Mouse (Mus musculus) forebrain, embryonic 16.5 days (tissue): ENCODE measurements around the gene St6galnac4. TPM values are rescaled to one million over a fixed set of nuclear protein-coding genes. Genes with fewer than 3 reads are reported as not detected.

Experiments
- ATAC-seq: fragments of 200-750 bp; cut with Nextera tagmentation; 2 replicates; pipeline ENCODE4 v1.8.0; 2017; ENCODE audit warnings: mild to moderate bottlenecking, moderate library complexity
- H3K27ac ChIP-seq: fragments of 300-500 bp; sonication (generic); 2 replicates; pipeline ENCODE4 v1.5.1; 2014; ENCODE audit warnings: low read length, control low read depth
- H3K27me3 ChIP-seq: fragments of 300-500 bp; sonication (generic); replicated peaks from 2 replicates; pipeline ENCODE4 v1.6.1; 2014; ENCODE audit warnings: low read length; ENCODE audit not compliant: control insufficient read depth, insufficient read depth
- H3K36me3 ChIP-seq: fragments of 300-500 bp; sonication (generic); 2 replicates; pipeline ENCODE4 v1.6.1; 2014; ENCODE audit not compliant: control insufficient read depth, insufficient read depth
- H3K4me1 ChIP-seq: fragments of 300-500 bp; sonication (generic); replicated peaks from 2 replicates; pipeline ENCODE4 v1.6.1; 2014; ENCODE audit warnings: low read length; ENCODE audit not compliant: control insufficient read depth, insufficient read depth
- H3K4me2 ChIP-seq: fragments of 300-500 bp; sonication (generic); 2 replicates; pipeline ENCODE4 v1.6.1; 2014; ENCODE audit warnings: mild to moderate bottlenecking, low read length, control low read depth
- H3K4me3 ChIP-seq: fragments of 300-500 bp; sonication (generic); replicated peaks from 2 replicates; pipeline ENCODE4 v1.5.1; 2014; ENCODE audit warnings: mild to moderate bottlenecking, low read length, control low read depth
- H3K9ac ChIP-seq: fragments of 300-500 bp; sonication (generic); replicated peaks from 2 replicates; pipeline ENCODE4 v1.6.1; 2014; ENCODE audit warnings: low read depth, low read length, control low read depth
- H3K9me3 ChIP-seq: fragments of 300-500 bp; sonication (generic); 2 replicates; pipeline ENCODE4 v1.6.1; 2016; ENCODE audit warnings: low read length; ENCODE audit not compliant: control insufficient read depth
- WGBS: fragments of 180-500 bp; shearing (Covaris S2); extraction: QIAGEN DNeasy Blood & Tissue Kit; methylation state at CpG from one replicate; pipeline ENCODE4 v1.1.7; 2014; 5-methylcytosine and 5-hydroxymethylcytosine counted together
- polyA plus RNA-seq: library from polyadenylated mRNA; unstranded; fragments of >200 nt; fragmentation: Nextera tagmentation; extraction: Ambion mirVana; gene quantifications from 2 replicates; pipeline ENCODE4 v1.2.1, GENCODE M21; 2015

Gene St6galnac4
- polyA plus RNA-seq, 1 experiment from 2014 or later: 29.6 TPM

DNA sequence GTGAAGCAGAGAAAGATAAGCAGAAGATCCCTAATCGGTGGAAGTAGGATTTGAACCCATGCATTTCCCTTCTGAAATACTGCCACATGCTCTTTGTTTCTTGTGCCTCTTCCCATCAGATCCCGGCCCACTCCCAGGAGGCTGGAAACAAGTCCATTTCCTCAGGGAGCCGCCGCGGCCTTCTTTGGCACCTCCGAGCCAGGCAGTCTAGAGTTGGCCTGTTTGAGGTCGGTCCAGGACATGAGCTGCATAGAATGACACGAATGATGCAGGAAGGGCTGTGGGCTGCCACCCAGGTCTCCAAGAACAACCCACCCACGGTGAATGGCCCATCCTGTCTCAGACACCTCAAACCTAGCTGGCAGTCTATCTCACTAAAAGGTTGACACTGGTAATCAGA is 10.4 kb upstream of the St6galnac4 start:
- H3K4me1 ChIP-seq: peaks cover 14% of the 10 kb centered on the region
- 87% methylated on average over 9 of the region's 9 CpGs for WGBS
- H3K4me2 ChIP-seq: no peak overlapping the region
- H3K27me3 ChIP-seq: peaks cover 8% of the 10 kb centered on the region; the same call in 1 of the 2 replicates
- H3K9ac ChIP-seq: no peak overlapping the region
- no peak overlapping the region for H3K4me3 ChIP-seq
- H3K27ac ChIP-seq: no peak overlapping the region
- no peak for ATAC-seq
- H3K9me3 ChIP-seq: no peaks in the 10 kb centered on the region
- H3K36me3 ChIP-seq: no peaks in the 10 kb centered on the region

DNA sequence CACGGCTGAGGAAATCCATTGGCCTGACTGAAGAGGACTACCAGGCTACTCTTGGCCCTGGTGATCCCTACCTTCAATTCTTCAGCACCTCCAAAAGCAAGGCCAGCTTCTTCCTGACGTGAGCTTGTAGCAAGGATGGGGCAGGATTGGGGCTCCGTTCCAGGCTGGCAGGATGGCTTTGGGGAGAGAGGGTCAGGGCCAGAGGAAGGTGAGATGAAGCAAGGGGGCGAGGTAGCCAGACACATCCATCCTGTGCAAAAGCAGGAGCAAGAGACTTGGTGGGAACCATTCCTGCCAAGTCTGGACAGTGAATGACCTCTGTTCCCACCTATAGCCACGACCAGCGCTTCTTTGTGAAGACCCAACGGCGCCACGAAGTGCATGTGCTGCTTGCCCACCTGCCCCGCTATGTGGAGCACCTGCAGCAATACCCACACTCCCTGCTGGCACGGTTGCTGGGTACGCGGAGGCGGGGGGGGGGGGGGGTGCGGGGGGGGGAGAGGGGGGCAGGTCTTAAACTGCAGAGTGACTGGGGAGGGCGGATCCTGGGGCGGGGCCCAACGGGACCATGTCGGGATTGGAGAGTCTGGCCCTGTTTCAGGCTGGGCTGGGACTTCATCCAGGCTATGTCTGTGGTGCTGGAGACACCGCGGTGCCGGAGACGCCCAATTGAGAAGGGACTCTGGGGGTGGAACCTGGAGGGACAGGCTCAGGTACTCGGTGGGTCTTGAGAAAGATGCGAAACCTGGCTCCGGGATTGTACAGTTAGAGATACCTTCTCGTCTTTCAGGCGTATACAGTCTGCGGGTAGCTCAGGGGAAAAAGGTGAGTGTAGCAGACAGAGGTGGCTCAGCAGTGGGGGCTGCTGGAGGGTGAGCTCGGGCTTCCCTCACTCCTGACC is 8.5 kb upstream of the St6galnac4 start:
- WGBS: 42% methylated on average over 25 of the region's 30 CpGs
- H3K9me3 ChIP-seq: no peaks in the 10 kb centered on the region
- ATAC-seq: no peak

DNA sequence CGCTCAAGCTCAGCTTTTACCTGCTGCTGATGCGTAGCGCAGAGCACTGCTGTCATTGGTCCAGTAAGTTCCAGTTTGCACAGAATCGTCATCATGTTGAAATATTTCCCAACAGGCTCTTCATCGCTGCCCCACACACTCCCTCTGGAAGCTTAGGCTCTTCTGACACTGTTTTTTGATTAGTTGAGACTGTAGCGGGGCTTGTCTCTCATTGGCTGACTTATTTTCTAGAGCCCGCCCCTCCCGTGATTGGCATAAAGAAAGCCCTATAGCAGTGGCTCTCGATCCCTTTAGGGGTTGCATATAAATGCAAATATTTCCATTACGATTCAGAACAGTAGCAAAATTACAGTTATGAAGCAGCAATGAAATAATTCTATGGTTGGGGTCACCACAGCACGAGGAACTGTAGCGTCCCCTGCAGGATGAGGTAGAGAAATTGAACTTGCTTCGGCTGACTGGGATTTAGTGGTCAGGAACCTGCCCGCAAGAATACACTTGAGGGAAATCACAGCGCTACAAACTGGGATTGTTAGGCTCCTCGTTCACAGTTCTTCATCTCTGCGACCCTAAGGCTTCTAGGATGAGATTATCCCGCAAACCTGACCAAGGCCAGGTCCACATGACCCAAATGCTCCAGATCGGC is 5.3 kb upstream of the St6galnac4 start:
- Histone ChIP-seq H3K4me1 (peaks cover 7% of the 10 kb centered on the region), H3K27ac (no peak overlapping the region), H3K27me3 (peaks cover 8% of the 10 kb centered on the region; the same call in 1 of the 2 replicates), H3K9me3 (no peaks in the 10 kb centered on the region), H3K4me3 (peak overlapping the region; percentile 18; the same call in 1 of the 2 replicates), H3K36me3 (no peaks in the 10 kb centered on the region), H3K9ac (no peak overlapping the region), H3K4me2 (peak overlapping the region; percentile 9; the same call in 1 of the 2 replicates)
- ATAC-seq: peak; percentile 81
- WGBS: 37% methylated on average over 19 of the region's 19 CpGs

More for the DNA sequence above, 8.5 kb upstream of the St6galnac4 start:
- peaks cover 11% of the 10 kb centered on the region for H3K4me1 ChIP-seq
- H3K27me3 ChIP-seq: peaks cover 8% of the 10 kb centered on the region; the same call in 1 of the 2 replicates
- no peak overlapping the region for H3K4me2 ChIP-seq
- H3K9ac ChIP-seq: no peak overlapping the region
- no peak overlapping the region for H3K4me3 ChIP-seq
- no peaks in the 10 kb centered on the region for H3K36me3 ChIP-seq
- H3K27ac ChIP-seq: no peak overlapping the region

DNA sequence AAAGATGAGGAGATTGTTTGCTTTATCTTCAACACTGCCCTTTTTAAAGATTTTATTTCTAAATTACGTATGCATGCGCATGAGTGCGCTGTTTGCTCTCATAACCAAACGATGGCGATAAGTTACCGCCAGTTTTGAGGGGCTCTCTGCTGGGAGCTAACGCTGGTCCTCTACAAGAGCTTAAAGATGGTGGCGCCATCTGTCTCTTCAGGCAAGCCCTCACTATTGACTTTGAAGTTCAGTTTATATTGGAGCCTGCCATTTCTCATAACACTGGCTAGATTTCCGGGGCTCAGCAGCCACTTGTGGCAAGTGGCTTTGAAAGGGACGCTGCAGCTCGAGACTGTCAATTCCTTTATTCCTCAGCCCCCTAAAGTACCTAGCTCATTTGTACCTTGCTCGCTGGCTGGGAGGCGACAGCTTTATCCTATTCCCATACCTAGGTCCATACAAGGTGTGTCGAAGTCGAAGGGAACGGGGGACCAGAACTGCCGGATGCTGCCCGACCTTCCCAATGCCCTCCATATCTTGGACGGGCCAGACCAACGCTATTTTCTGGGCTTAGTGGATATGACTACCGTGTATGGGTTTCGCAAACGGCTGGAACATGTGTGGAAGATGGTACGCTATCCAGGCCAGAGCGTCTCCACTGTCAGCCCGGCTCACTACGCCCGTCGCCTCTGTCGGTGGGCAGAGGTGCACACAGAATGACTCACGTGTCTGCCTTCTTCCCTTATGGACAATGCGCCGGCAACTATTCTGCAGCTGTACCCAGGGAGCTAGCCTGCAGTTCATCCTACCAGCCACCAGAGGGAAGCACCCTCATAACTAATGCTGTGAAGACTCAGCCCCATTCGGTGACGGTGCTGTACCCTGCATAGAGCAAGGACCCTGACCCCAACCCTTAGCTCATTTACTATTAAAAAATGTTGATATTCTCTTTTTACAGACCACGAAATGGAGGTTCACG is 3.8 kb upstream of the St6galnac4 start:
- peak overlapping the region; percentile 47 for H3K9ac ChIP-seq
- peak overlapping the region; percentile 37 for H3K4me3 ChIP-seq
- H3K4me2 ChIP-seq: peak overlapping the region; percentile 58
- WGBS: 13% methylated on average over 37 of the region's 37 CpGs
- H3K27me3 ChIP-seq: 0 out of 2 replicates have a peak, but pooled peaks cover 8% of the 10 kb centered on the region
- H3K4me1 ChIP-seq: peaks cover 21% of the 10 kb centered on the region
- peak; percentile 64 for ATAC-seq
- H3K27ac ChIP-seq: no peak overlapping the region
- no peaks in the 10 kb centered on the region for H3K9me3 ChIP-seq
- H3K36me3 ChIP-seq: no peaks in the 10 kb centered on the region

DNA sequence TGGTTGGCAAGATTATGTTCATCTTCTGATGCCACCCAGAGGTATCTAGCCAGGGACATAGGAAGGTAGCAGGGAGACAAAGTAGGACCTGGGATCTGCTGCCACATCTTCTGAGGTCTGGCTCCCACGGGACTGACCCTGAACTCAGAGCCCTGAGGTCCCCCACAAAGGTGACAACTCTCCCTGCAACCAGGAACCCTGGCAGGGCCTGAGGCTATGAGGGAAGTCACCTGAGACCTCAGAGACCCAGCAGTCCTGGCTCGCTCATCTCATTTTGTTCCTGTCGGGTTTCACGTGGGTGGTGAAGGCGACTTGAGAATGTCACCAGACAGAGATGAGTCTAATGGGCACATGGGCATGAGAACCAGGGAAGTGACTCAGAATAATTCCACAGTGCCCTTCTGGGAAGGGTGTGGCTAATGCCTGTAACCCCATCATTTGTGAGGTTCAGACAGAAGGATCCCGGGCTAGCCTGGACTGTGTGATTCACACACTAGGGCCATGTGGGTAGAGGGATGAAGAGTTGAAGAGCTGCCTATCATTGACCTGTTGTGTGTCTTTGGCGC is 1.7 kb upstream of the St6galnac4 start:
- Histone ChIP-seq H3K36me3 (no peaks in the 10 kb centered on the region), H3K9ac (no peak overlapping the region)
- 91% methylated on average over 7 of the region's 7 CpGs for WGBS

DNA sequence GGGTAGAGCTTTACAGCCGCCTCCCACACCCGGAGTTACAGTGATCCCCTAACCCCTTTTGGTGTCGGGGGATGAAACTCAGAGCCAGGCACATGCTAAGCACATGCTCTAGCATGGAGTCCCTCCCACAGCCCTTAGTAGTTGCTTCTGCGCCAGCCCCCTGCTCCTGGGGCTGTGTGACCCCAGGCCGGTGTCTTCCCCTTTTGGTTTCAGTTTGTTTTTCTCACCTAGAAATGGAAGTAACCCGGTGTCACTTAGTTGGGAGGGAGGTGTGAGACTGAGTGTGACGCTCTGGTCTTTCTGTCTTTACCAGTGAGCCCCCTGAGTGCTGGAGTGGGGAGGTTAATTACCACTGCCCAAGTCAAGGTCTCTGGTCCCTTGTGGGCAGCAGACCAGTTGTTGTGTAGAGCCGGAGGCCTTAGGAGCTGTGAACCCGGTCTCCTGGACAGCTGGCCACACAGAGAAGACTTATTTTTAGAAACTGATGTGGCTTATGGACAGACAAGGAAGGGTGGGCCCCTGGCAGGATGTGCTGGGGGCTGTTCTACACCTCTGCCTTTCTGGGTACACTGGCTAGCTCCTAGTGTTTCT is 931 bp downstream of the St6galnac4 start:
- 54% methylated on average over 9 of the region's 9 CpGs for WGBS
- H3K36me3 ChIP-seq: no peaks in the 10 kb centered on the region

More for the DNA sequence above, 1.7 kb upstream of the St6galnac4 start:
- no peaks in the 10 kb centered on the region for H3K9me3 ChIP-seq
- ATAC-seq: no peak
- H3K4me1 ChIP-seq: peaks cover 32% of the 10 kb centered on the region
- no peak overlapping the region for H3K4me2 ChIP-seq
- no peak overlapping the region for H3K27ac ChIP-seq
- H3K27me3 ChIP-seq: no peaks in the 10 kb centered on the region
- no peak overlapping the region for H3K4me3 ChIP-seq

DNA sequence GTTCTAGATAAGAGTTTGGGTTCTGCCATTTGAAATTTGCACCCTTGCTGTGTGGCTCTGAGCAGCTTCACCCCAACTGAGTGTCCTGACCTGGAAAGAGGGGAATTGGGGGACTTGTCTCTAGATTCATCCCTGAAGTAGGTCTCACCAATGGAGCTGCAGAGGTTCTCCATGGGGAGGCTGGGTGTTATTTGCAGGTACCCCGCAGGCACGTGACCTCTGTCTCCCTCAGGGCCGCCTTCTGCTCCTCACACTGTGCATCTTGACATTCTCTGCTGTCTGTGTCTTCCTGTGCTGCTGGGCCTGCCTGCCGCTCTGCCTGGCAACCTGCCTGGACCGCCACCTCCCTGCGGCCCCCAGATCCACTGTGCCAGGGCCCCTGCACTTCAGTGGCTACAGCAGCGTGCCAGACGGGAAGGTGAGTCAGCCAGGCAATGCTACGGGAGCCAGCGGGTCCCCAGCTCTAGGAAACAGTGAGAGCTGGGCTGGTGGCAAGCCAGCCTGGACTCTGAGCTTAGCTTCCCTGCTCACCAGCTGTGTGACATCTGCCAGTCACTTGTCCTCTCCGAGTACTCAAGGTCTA is 2.4 kb downstream of the St6galnac4 start:
- 50% methylated on average over 11 of the region's 11 CpGs for WGBS
- Histone ChIP-seq H3K4me1 (peaks cover 26% of the 10 kb centered on the region), H3K9ac (no peak overlapping the region), H3K27ac (no peak overlapping the region), H3K9me3 (no peaks in the 10 kb centered on the region), H3K4me2 (no peak overlapping the region), H3K4me3 (no peak overlapping the region), H3K27me3 (no peaks in the 10 kb centered on the region), H3K36me3 (no peaks in the 10 kb centered on the region)
- no peak for ATAC-seq

More for the DNA sequence above, 931 bp downstream of the St6galnac4 start:
- Histone ChIP-seq H3K4me3 (peak overlapping the region; percentile 62), H3K27me3 (no peaks in the 10 kb centered on the region), H3K9me3 (no peaks in the 10 kb centered on the region), H3K4me1 (peaks cover 32% of the 10 kb centered on the region), H3K4me2 (peak overlapping the region; percentile 68), H3K9ac (peak overlapping the region; percentile 77), H3K27ac (no peak overlapping the region)
- ATAC-seq: no peak

DNA sequence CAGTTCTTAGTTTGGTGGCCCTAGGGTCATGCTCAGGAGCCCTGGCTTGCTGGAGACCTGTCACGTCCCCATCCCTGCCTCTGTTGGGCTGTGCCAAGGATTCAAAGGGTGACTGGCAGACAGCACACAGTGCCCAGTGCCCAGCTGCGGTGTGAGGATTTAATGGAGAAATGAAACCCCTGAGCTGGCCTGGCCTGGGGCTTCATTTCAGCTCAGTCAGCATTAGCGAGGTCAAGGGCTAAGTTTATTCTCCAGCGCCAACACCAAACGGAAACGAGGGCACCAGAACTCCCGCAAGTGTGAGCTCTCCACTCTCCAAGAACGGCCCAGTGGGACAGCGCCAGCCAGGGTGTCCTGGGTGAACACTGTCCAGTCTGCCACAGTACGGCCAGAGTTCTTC is 3.3 kb downstream of the St6galnac4 start:
- Histone ChIP-seq H3K27ac (no peak overlapping the region), H3K4me3 (no peak overlapping the region), H3K4me1 (peaks cover 26% of the 10 kb centered on the region), H3K4me2 (no peak overlapping the region), H3K9me3 (no peaks in the 10 kb centered on the region), H3K36me3 (no peaks in the 10 kb centered on the region), H3K9ac (no peak overlapping the region), H3K27me3 (no peaks in the 10 kb centered on the region)
- WGBS: 71% methylated on average over 10 of the region's 10 CpGs
- no peak for ATAC-seq
